Mouse (Mus musculus): ENCODE data around the gene Crmp1. TPM values are rescaled to one million over a fixed set of nuclear protein-coding genes. Genes with fewer than 3 reads are reported as not detected.

The Crmp1 gene
- 0.20 TPM for polyA plus RNA-seq (2014; fragmentation: Illumina TruSeq; extraction: RNeasy Lipid Tissue Mini Kit (QIAGEN cat#74804); ENCODE audit: insufficient read depth, low read depth, low replicate concordance)

GRCm38 (mm10) chr5:37241651-37242151 is at the start of gene Crmp1:
Crmp1 (plus strand) TSS chr5:37241940.

DNA sequence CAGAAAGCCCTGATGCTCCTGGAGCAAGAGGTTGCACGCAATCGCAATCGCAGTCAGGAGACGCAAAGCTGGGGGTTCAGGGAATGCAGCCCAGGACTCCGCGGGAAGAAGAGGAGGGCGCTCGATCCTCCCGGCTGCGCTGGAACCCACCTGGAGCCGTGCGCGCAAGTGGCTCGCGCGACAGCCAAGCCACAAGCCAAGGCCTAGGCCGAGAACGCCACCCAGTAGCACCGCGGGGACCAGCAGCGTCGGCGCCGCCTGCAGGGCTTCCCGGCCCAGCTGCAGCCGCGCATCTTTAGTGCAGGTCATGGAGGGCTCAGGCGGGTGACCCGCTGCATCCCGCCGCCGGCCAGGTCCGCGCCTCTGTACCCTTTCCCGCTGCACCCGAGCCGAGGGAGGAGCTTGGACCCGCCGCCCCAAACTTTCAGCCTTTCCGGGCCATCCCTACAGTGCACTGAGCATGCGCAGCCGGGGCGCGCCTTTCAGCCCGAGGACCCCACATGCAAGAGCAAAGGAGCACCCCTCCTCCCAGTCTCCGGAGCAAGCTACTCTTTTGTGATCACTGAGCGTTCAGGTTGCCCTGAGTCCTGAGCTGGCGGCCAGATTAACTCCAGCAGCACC is 94.9 kb downstream of the Crmp1 start, which contains the start of gene Evc:
Gene Evc (minus strand): TSS at position 410 of the 621 bp plus-strand sequence.

GRCm38 (mm10) chr5:37338288-37338687 is 96.5 kb downstream of the Crmp1 start, which contains the start of gene Evc2:
Evc2 (plus strand) TSS chr5:37338499.

Other genes starting within 250 kb of the Crmp1 start
- gene Gm1043, start 156.6 kb upstream of the Crmp1 start, polyA plus RNA-seq (2014; fragmentation: Illumina TruSeq; extraction: RNeasy Lipid Tissue Mini Kit (QIAGEN cat#74804); ENCODE audit: insufficient read depth, low read depth, low replicate concordance), result not detected
- gene Evc, start 95.0 kb downstream of the Crmp1 start, polyA plus RNA-seq (2014; fragmentation: Illumina TruSeq; extraction: RNeasy Lipid Tissue Mini Kit (QIAGEN cat#74804); ENCODE audit: insufficient read depth, low read depth, low replicate concordance), result 7.4 TPM
- gene Evc2, start 96.6 kb downstream of the Crmp1 start, polyA plus RNA-seq (2014; fragmentation: Illumina TruSeq; extraction: RNeasy Lipid Tissue Mini Kit (QIAGEN cat#74804); ENCODE audit: insufficient read depth, low read depth, low replicate concordance), result 6.9 TPM

Measured in lung, adult 10 weeks (tissue).